Mouse (Mus musculus): Measurements from ENCODE around the gene Prkar1a. TPM values are rescaled to one million over a fixed set of nuclear protein-coding genes. Genes with fewer than 3 reads are reported as not detected.

The Prkar1a gene
- polyA plus RNA-seq, 1 experiment = 145 TPM

GRCm38 (mm10) chr11:109700761-109701160 lies 51.6 kb downstream of the Prkar1a start:
- Histone ChIP-seq H3K4me3 (ENCODE audit: control insufficient read depth, insufficient read depth, low read length) (no peak overlapping the region), H3K4me1 (replicated peaks; ENCODE audit: control insufficient read depth, insufficient read depth, low read length) (no peaks in the 10 kb centered on the region), H3K27ac (ENCODE audit: control insufficient read depth, insufficient read depth, low read length) (no peak overlapping the region), H3K36me3 (ENCODE audit: control insufficient read depth, insufficient read depth, low read length) (no peaks in the 10 kb centered on the region), H3K27me3 (ENCODE audit: control insufficient read depth, insufficient read depth, low read length) (no peaks in the 10 kb centered on the region)
- 65% methylated on average over 6 of the region's 6 CpGs for WGBS
- no peak for TF ChIP-seq CTCF (IDR thresholded peaks at IDR 0.05; ENCODE audit: borderline replicate concordance, control insufficient read depth, extremely low read depth, insufficient read depth, low read length, poor library complexity)
- no peak for TF ChIP-seq POLR2A (IDR thresholded peaks at IDR 0.05; ENCODE audit: control insufficient read depth, extremely low read depth, insufficient read depth, low read length, poor library complexity)
- no peak for DNase-seq

GRCm38 (mm10) chr11:109702031-109702815 lies 53.0 kb downstream of the Prkar1a start:
- TF ChIP-seq POLR2A (IDR thresholded peaks at IDR 0.05; ENCODE audit: control insufficient read depth, extremely low read depth, insufficient read depth, low read length, poor library complexity) = no peak
- no peak for TF ChIP-seq CTCF (IDR thresholded peaks at IDR 0.05; ENCODE audit: borderline replicate concordance, control insufficient read depth, extremely low read depth, insufficient read depth, low read length, poor library complexity)
- Histone ChIP-seq H3K27me3 (ENCODE audit: control insufficient read depth, insufficient read depth, low read length) (no peaks in the 10 kb centered on the region), H3K36me3 (ENCODE audit: control insufficient read depth, insufficient read depth, low read length) (no peaks in the 10 kb centered on the region), H3K4me1 (replicated peaks; ENCODE audit: control insufficient read depth, insufficient read depth, low read length) (no peaks in the 10 kb centered on the region), H3K4me3 (ENCODE audit: control insufficient read depth, insufficient read depth, low read length) (no peak overlapping the region), H3K27ac (ENCODE audit: control insufficient read depth, insufficient read depth, low read length) (no peak overlapping the region)
- no peak for DNase-seq
- WGBS = 92% methylated on average over 10 of the region's 10 CpGs

GRCm38 (mm10) chr11:109703845-109704244 lies 54.6 kb downstream of the Prkar1a start:
- TF ChIP-seq POLR2A (IDR thresholded peaks at IDR 0.05; ENCODE audit: control insufficient read depth, extremely low read depth, insufficient read depth, low read length, poor library complexity) (no peak), CTCF (IDR thresholded peaks at IDR 0.05; ENCODE audit: borderline replicate concordance, control insufficient read depth, extremely low read depth, insufficient read depth, low read length, poor library complexity) (no peak)
- WGBS = 89% methylated on average over 9 of the region's 9 CpGs
- Histone ChIP-seq H3K4me3 (ENCODE audit: control insufficient read depth, insufficient read depth, low read length) (no peak overlapping the region), H3K27ac (ENCODE audit: control insufficient read depth, insufficient read depth, low read length) (no peak overlapping the region), H3K36me3 (ENCODE audit: control insufficient read depth, insufficient read depth, low read length) (no peaks in the 10 kb centered on the region), H3K4me1 (replicated peaks; ENCODE audit: control insufficient read depth, insufficient read depth, low read length) (no peaks in the 10 kb centered on the region), H3K27me3 (ENCODE audit: control insufficient read depth, insufficient read depth, low read length) (no peaks in the 10 kb centered on the region)
- DNase-seq = no peak

- WGBS = 95% methylated on average over 22 of the region's 22 CpGs
- no peak overlapping the region for H3K27ac ChIP-seq (ENCODE audit: control insufficient read depth, insufficient read depth, low read length)
- TF ChIP-seq CTCF (IDR thresholded peaks at IDR 0.05; ENCODE audit: borderline replicate concordance, control insufficient read depth, extremely low read depth, insufficient read depth, low read length, poor library complexity) (no peak), POLR2A (IDR thresholded peaks at IDR 0.05; ENCODE audit: control insufficient read depth, extremely low read depth, insufficient read depth, low read length, poor library complexity) (no peak)
Observed at GRCm38 (mm10) chr11:109704311-109705205, 55.4 kb downstream of the Prkar1a start.

GRCm38 (mm10) chr11:109705336-109706054 lies 56.3 kb downstream of the Prkar1a start:
- WGBS = 47% methylated on average over 9 of the region's 9 CpGs
- no peaks in the 10 kb centered on the region for H3K4me1 ChIP-seq (replicated peaks; ENCODE audit: control insufficient read depth, insufficient read depth, low read length)
- no peak for DNase-seq
- H3K4me3 ChIP-seq (ENCODE audit: control insufficient read depth, insufficient read depth, low read length) = no peak overlapping the region
- no peaks in the 10 kb centered on the region for H3K27me3 ChIP-seq (ENCODE audit: control insufficient read depth, insufficient read depth, low read length)
- TF ChIP-seq CTCF (IDR thresholded peaks at IDR 0.05; ENCODE audit: borderline replicate concordance, control insufficient read depth, extremely low read depth, insufficient read depth, low read length, poor library complexity) = no peak
- no peak for TF ChIP-seq POLR2A (IDR thresholded peaks at IDR 0.05; ENCODE audit: control insufficient read depth, extremely low read depth, insufficient read depth, low read length, poor library complexity)
- H3K27ac ChIP-seq (ENCODE audit: control insufficient read depth, insufficient read depth, low read length) = no peak overlapping the region
- no peaks in the 10 kb centered on the region for H3K36me3 ChIP-seq (ENCODE audit: control insufficient read depth, insufficient read depth, low read length)

More at GRCm38 (mm10) chr11:109704311-109705205, 55.4 kb downstream of the Prkar1a start:
- Histone ChIP-seq H3K36me3 (ENCODE audit: control insufficient read depth, insufficient read depth, low read length) (no peaks in the 10 kb centered on the region), H3K27me3 (ENCODE audit: control insufficient read depth, insufficient read depth, low read length) (no peaks in the 10 kb centered on the region), H3K4me3 (ENCODE audit: control insufficient read depth, insufficient read depth, low read length) (no peak overlapping the region), H3K4me1 (replicated peaks; ENCODE audit: control insufficient read depth, insufficient read depth, low read length) (no peaks in the 10 kb centered on the region)
- no peak for DNase-seq

GRCm38 (mm10) chr11:109706055-109706412 lies 56.8 kb downstream of the Prkar1a start:
- H3K27me3 ChIP-seq (ENCODE audit: control insufficient read depth, insufficient read depth, low read length) = no peaks in the 10 kb centered on the region
- H3K4me3 ChIP-seq (ENCODE audit: control insufficient read depth, insufficient read depth, low read length) = no peak overlapping the region
- no peak overlapping the region for H3K27ac ChIP-seq (ENCODE audit: control insufficient read depth, insufficient read depth, low read length)
- H3K36me3 ChIP-seq (ENCODE audit: control insufficient read depth, insufficient read depth, low read length) = no peaks in the 10 kb centered on the region
- H3K4me1 ChIP-seq (replicated peaks; ENCODE audit: control insufficient read depth, insufficient read depth, low read length) = no peaks in the 10 kb centered on the region
- WGBS = 89% methylated on average over 9 of the region's 9 CpGs
- DNase-seq = no peak
- TF ChIP-seq POLR2A (IDR thresholded peaks at IDR 0.05; ENCODE audit: control insufficient read depth, extremely low read depth, insufficient read depth, low read length, poor library complexity) (no peak), CTCF (IDR thresholded peaks at IDR 0.05; ENCODE audit: borderline replicate concordance, control insufficient read depth, extremely low read depth, insufficient read depth, low read length, poor library complexity) (no peak)

Measured in thymus, adult 2 months (tissue).